Mouse (Mus musculus) CH12.LX (cell line): ENCODE measurements around the gene Hoxd8. TPM values are rescaled to one million over a fixed set of nuclear protein-coding genes. Genes with fewer than 3 reads are reported as not detected.

Experiments used
- DNase-seq: peaks from one replicate; pipeline ENCODE4 v3.0.0-alpha.2; 2013; ENCODE audit errors: extremely low read depth
- H3K27ac ChIP-seq: 2 replicates; pipeline ENCODE4 v1.5.1; 2012; ENCODE audit warnings: low read depth, mild to moderate bottlenecking, control low read depth, moderate library complexity; ENCODE audit not compliant: insufficient read depth
- H3K27me3 ChIP-seq: replicated peaks from 2 replicates; pipeline ENCODE3; 2012; ENCODE audit warnings: inconsistent platforms
- H3K36me3 ChIP-seq, 2 experiments: replicated peaks in 1 of 2; 2 replicates each; pipeline versions ENCODE3 to v1.6.1; 2012; ENCODE audit warnings: inconsistent platforms in 1 of 2, low read length in 1 of 2, mild to moderate bottlenecking in 1 of 2, mixed read lengths in 1 of 2, moderate library complexity in 1 of 2; ENCODE audit not compliant: control insufficient read depth in 1 of 2, insufficient read depth in 1 of 2
- H3K4me1 ChIP-seq, 2 experiments: 2 replicates each; pipeline ENCODE4 v1.6.1; 2012; ENCODE audit warnings: inconsistent platforms in 1 of 2, moderate library complexity in 1 of 2; ENCODE audit not compliant: insufficient read depth in 2 of 2, control insufficient read depth in 1 of 2
- H3K4me2 ChIP-seq: 2 replicates; pipeline ENCODE4 v1.6.1; 2012; ENCODE audit warnings: low read depth, mild to moderate bottlenecking, control low read depth; ENCODE audit not compliant: poor library complexity, insufficient read depth, severe bottlenecking
- H3K4me3 ChIP-seq, 3 experiments: fragments of 150-350 bp in 1 of 3; sonication (generic) in 1 of 3; replicated peaks in 1 of 3; 2 replicates each; pipeline versions ENCODE3 to v1.5.1; 2011 to 2012; ENCODE audit warnings: low read depth in 2 of 3, low read length in 2 of 3, mild to moderate bottlenecking in 2 of 3, moderate library complexity in 2 of 3, control low read depth in 1 of 3, improper control_type of control experiment in 1 of 3, inconsistent platforms in 1 of 3, mixed read lengths in 1 of 3; ENCODE audit not compliant: poor library complexity in 1 of 3
- H3K79me2 ChIP-seq: replicated peaks from 2 replicates; pipeline ENCODE4 v1.6.1; 2012; ENCODE audit warnings: mild to moderate bottlenecking, moderate library complexity; ENCODE audit not compliant: control insufficient read depth, poor library complexity, insufficient read depth, severe bottlenecking; ENCODE audit errors: extremely low read depth
- H3K9ac ChIP-seq: 2 replicates; pipeline ENCODE4 v1.6.1; 2012; ENCODE audit warnings: low read depth, mild to moderate bottlenecking, control low read depth, moderate library complexity; ENCODE audit not compliant: insufficient read depth
- H3K9me3 ChIP-seq: replicated peaks from 2 replicates; pipeline ENCODE3; 2012; ENCODE audit warnings: low read length, inconsistent platforms, mixed read lengths
- CHD1 ChIP-seq: IDR thresholded peaks from 2 replicates; pipeline ENCODE4 v1.6.1; 2012; ENCODE audit warnings: low read depth, low read length, improper control_type of control experiment, inconsistent platforms
- CTCF ChIP-seq, 2 experiments: IDR thresholded peaks in 1 of 2; conservative IDR thresholded peaks in 1 of 2; 2 replicates each; pipeline ENCODE4 v1.5.1; 2011 to 2012; ENCODE audit warnings: low read depth in 2 of 2, low read length in 2 of 2, improper control_type of control experiment in 1 of 2, inconsistent platforms in 1 of 2, mild to moderate bottlenecking in 1 of 2, moderate library complexity in 1 of 2
- ELF1 ChIP-seq: IDR thresholded peaks from 2 replicates; pipeline ENCODE4 v1.6.1; 2014; ENCODE audit warnings: low read depth, mild to moderate bottlenecking, inconsistent platforms, low read length, improper control_type of control experiment
- MAZ ChIP-seq: IDR thresholded peaks from 2 replicates; pipeline ENCODE4 v1.6.1; 2012; ENCODE audit warnings: low read depth, mild to moderate bottlenecking, inconsistent platforms, low read length, improper control_type of control experiment, moderate library complexity
- NELFE ChIP-seq: IDR thresholded peaks from 2 replicates; pipeline ENCODE4 v1.6.1; 2011; ENCODE audit warnings: low read depth, low read length, improper control_type of control experiment
- NRF1 ChIP-seq: IDR thresholded peaks from 2 replicates; pipeline ENCODE4 v1.6.1; 2014; ENCODE audit warnings: low read depth, mild to moderate bottlenecking, inconsistent platforms, low read length, improper control_type of control experiment, moderate library complexity
- PAX5 ChIP-seq: IDR thresholded peaks from 2 replicates; pipeline ENCODE4 v1.6.1; 2012; ENCODE audit warnings: low read length, inconsistent platforms, mixed read lengths
- POLR2A ChIP-seq: IDR thresholded peaks from 2 replicates; pipeline ENCODE4 v1.6.1; 2011; ENCODE audit warnings: low read depth, mild to moderate bottlenecking, improper control_type of control experiment, low read length
- SIN3A ChIP-seq: IDR thresholded peaks from 2 replicates; pipeline ENCODE4 v1.6.1; 2012; ENCODE audit warnings: low read length, improper control_type of control experiment, inconsistent platforms
- SMC3 ChIP-seq: IDR thresholded peaks from 2 replicates; pipeline ENCODE4 v1.6.1; 2011; ENCODE audit warnings: low read depth, low read length, improper control_type of control experiment
- TCF12 ChIP-seq: IDR thresholded peaks from 2 replicates; pipeline ENCODE4 v1.6.1; 2014; ENCODE audit warnings: low read depth, mild to moderate bottlenecking, inconsistent platforms, low read length, improper control_type of control experiment
- UBTF ChIP-seq: IDR thresholded peaks from 2 replicates; pipeline ENCODE4 v1.6.1; 2012; ENCODE audit warnings: low read depth, mild to moderate bottlenecking, inconsistent platforms, low read length, improper control_type of control experiment, moderate library complexity
- USF1 ChIP-seq: IDR thresholded peaks from 2 replicates; pipeline ENCODE4 v1.6.1; 2014; ENCODE audit warnings: low read depth, mild to moderate bottlenecking, inconsistent platforms, low read length, improper control_type of control experiment
- ZKSCAN1 ChIP-seq: IDR thresholded peaks from 2 replicates; pipeline ENCODE4 v1.6.1; 2012; ENCODE audit warnings: low read depth, inconsistent platforms, low read length, improper control_type of control experiment, borderline replicate concordance
- ZMIZ1 ChIP-seq: IDR thresholded peaks from 2 replicates; pipeline ENCODE4 v1.6.1; 2012; ENCODE audit warnings: low read depth, mild to moderate bottlenecking, inconsistent platforms, low read length, improper control_type of control experiment
- ZNF384 ChIP-seq: IDR thresholded peaks from 2 replicates; pipeline ENCODE4 v1.6.1; 2012; ENCODE audit warnings: low read depth, low read length, improper control_type of control experiment, inconsistent platforms
- dilution Hi-C: fragments of 300-500 bp; cut with MboI; formaldehyde crosslinking; loops from 2 replicates; pipeline ENCODE4 v1.14.3; 2020; ENCODE audit warnings: low sequenced_read_pairs; ENCODE audit not compliant: extremely low pct_unique_long_range_greater_than_20kb, extremely low pct_ligation_motif_present
- in situ Hi-C: fragments of 300-500 bp; cut with MboI; formaldehyde crosslinking; loops from 3 replicates; pipeline ENCODE4 v1.14.3; 2019; ENCODE audit warnings: low sequenced_read_pairs, low pct_ligation_motif_present, low pct_unique_long_range_greater_than_20kb, mixed read lengths
- polyA plus RNA-seq: library from polyadenylated mRNA; unstranded; fragments of >175 nt; gene quantifications from 2 replicates; pipeline ENCODE4 v1.2.1, GENCODE M21; 2012; ENCODE audit warnings: low read depth; ENCODE audit not compliant: insufficient read length
- total RNA-seq, 2 experiments: library from RNA; depleted of rRNA; stranded (reverse); fragments of 300-350 nt in 1 of 2; fragments of >200 nt in 1 of 2; gene quantifications; 2 replicates each; pipeline ENCODE4 v1.2.3; 2012 to 2014

Hoxd8 gene
- total and polyA plus RNA-seq, 3 experiments, result 0.20 to 0.31 TPM; not detected in 1

DNA sequence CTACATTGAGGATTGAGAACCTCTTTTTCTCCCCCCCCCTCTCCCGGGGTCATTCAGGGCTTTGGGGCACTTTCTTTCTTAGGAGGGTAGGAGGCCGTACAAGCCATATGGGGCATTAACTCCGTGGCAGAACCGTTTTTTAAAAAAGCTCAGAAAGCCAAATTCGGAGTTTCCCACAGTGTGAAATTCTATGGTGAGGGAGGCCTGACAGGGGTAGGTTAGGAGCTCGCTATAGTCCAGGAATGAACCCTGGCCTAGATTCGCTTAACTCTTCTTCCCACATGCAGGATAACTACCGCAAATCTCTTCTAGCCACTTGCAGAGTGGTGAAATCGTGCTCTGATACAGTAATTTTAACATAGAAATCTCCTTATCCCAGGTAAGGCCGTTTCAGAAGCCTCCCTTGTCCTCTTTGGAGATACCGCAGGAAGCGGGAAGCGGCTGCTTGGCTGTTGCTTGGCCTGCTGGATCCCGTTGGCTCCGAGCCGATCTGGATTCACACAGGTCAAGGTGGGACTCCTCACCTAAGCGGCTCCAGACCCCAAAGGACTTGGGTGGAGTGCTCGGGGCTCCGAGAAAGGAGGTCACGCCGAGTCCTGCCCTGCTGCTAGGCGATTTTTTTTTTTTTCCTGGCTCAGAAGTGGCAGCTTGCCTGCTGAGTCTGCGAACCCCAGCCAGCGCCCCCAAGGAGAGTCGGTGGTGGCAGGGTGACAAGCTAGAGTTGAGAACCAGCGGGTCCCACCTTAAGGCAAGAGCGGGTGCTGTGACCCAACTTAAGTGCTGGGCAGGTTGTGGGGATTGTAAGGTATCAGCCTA, 30.8 kb downstream of the Hoxd8 start:
- no peak for TF ChIP-seq UBTF
- TF ChIP-seq ZKSCAN1, result no peak
- TF ChIP-seq MAZ, result no peak
- no peak for TF ChIP-seq ZNF384
- TF ChIP-seq SMC3, result no peak
- TF ChIP-seq TCF12, result no peak
- no peak overlapping the region for H3K9ac ChIP-seq
- peaks cover 16% of the 10 kb centered on the region for H3K9me3 ChIP-seq
- dilution Hi-C loops, result no loop called here
- in situ Hi-C loops, result no loop called here
- H3K27me3 ChIP-seq, result no peaks in the 10 kb centered on the region
- DNase-seq, result no peak
- peaks cover 16 to 57% of the 10 kb centered on the region in 2 experiments for H3K4me1 ChIP-seq
- peaks cover 7 to 26% of the 10 kb centered on the region in 2 experiments for H3K36me3 ChIP-seq
- no peak overlapping the region for H3K4me2 ChIP-seq
- H3K4me3 ChIP-seq, result no peak overlapping the region
- H3K79me2 ChIP-seq, result peaks cover 9% of the 10 kb centered on the region; the same call in 1 of the 2 replicates
- no peak overlapping the region for H3K27ac ChIP-seq

DNA sequence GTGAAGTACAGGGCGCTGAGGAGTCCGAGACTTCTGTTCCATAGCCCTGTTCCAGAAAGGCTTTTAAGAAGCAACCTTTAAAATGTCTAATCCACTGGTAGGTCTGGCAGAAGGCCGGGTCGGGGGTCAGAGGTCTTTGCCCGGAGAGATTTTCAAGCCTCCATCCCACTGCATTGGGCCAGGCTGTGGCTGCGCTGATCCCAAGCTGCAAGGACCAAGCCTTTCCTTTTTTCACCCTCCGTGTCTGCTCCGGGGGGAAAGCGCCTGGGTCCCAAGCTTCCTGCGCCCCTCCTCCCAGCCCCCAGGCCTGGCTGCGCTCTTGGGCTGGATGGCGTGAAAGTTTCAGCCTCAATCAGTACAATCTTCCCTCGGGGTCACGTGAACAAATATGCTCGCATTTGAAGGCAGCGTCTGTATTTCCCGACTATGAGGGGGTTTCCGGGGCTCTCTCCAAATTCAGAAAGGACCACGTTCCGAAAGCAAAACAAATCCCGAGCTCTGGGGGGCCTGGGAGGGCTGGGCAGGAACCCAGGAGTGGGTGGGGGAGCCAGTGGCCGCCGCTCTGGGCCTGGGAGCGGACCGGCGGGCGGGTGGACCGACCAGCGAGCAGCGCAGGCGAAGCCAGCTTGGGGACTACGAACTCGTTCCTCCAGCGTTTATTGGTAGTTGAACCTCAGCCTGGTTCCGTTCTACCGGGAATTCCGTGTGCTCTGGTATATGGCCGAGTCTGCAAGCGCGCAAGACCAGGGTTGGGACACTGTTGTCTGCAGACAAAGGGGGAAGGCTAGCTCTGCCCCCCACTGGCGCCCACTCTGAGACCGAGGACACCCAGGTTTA, 31.7 kb downstream of the Hoxd8 start:
- TF ChIP-seq CHD1 (no peak), PAX5 (no peak), ZNF384 (no peak), ZMIZ1 (no peak), ELF1 (no peak), NRF1 (no peak), USF1 (no peak), SIN3A (no peak), TCF12 (no peak), NELFE (no peak), CTCF (conservative IDR thresholded peaks at IDR 0.05 in 1 of 2, IDR thresholded peaks at IDR 0.05 in 1 of 2; ENCODE audit: low read depth in 2 of 2, low read length in 2 of 2) (no peak), MAZ (no peak), POLR2A (no peak), ZKSCAN1 (no peak)
- TF ChIP-seq, all 38 proteins: peak for 0
- H3K27me3 ChIP-seq, result no peaks in the 10 kb centered on the region
- peaks cover 6% of the 10 kb centered on the region; the same call in 1 of the 2 replicates for H3K79me2 ChIP-seq
- H3K4me2 ChIP-seq, result no peak overlapping the region
- in situ Hi-C loops, result no loop called here
- peaks cover 16% of the 10 kb centered on the region for H3K9me3 ChIP-seq
- peaks cover 7 to 29% of the 10 kb centered on the region in 2 experiments for H3K36me3 ChIP-seq
- H3K4me3 ChIP-seq, result no peak overlapping the region
- dilution Hi-C loops, result no loop called here
- no peak overlapping the region for H3K27ac ChIP-seq
- DNase-seq, result no peak
- H3K9ac ChIP-seq, result no peak overlapping the region
- peaks cover 14 to 48% of the 10 kb centered on the region in 2 experiments for H3K4me1 ChIP-seq
